Mouse (Mus musculus) forebrain, embryonic 16.5 days (tissue): ENCODE data around the gene Zcwpw1. TPM values are rescaled to one million over a fixed set of nuclear protein-coding genes. Genes with fewer than 3 reads are reported as not detected.

Experiments
- ATAC-seq: fragments of 200-750 bp; cut with Nextera tagmentation; 2 replicates; pipeline ENCODE4 v1.8.0; 2017; ENCODE audit warnings: mild to moderate bottlenecking, moderate library complexity
- H3K27ac ChIP-seq: fragments of 300-500 bp; sonication (generic); 2 replicates; pipeline ENCODE4 v1.5.1; 2014; ENCODE audit warnings: low read length, control low read depth
- H3K27me3 ChIP-seq: fragments of 300-500 bp; sonication (generic); replicated peaks from 2 replicates; pipeline ENCODE4 v1.6.1; 2014; ENCODE audit warnings: low read length; ENCODE audit not compliant: control insufficient read depth, insufficient read depth
- H3K36me3 ChIP-seq: fragments of 300-500 bp; sonication (generic); 2 replicates; pipeline ENCODE4 v1.6.1; 2014; ENCODE audit not compliant: control insufficient read depth, insufficient read depth
- H3K4me1 ChIP-seq: fragments of 300-500 bp; sonication (generic); replicated peaks from 2 replicates; pipeline ENCODE4 v1.6.1; 2014; ENCODE audit warnings: low read length; ENCODE audit not compliant: control insufficient read depth, insufficient read depth
- H3K4me2 ChIP-seq: fragments of 300-500 bp; sonication (generic); 2 replicates; pipeline ENCODE4 v1.6.1; 2014; ENCODE audit warnings: mild to moderate bottlenecking, low read length, control low read depth
- H3K4me3 ChIP-seq: fragments of 300-500 bp; sonication (generic); replicated peaks from 2 replicates; pipeline ENCODE4 v1.5.1; 2014; ENCODE audit warnings: mild to moderate bottlenecking, low read length, control low read depth
- H3K9ac ChIP-seq: fragments of 300-500 bp; sonication (generic); replicated peaks from 2 replicates; pipeline ENCODE4 v1.6.1; 2014; ENCODE audit warnings: low read depth, low read length, control low read depth
- H3K9me3 ChIP-seq: fragments of 300-500 bp; sonication (generic); 2 replicates; pipeline ENCODE4 v1.6.1; 2016; ENCODE audit warnings: low read length; ENCODE audit not compliant: control insufficient read depth
- WGBS: fragments of 180-500 bp; shearing (Covaris S2); extraction: QIAGEN DNeasy Blood & Tissue Kit; methylation state at CpG from one replicate; pipeline ENCODE4 v1.1.7; 2014; 5-methylcytosine and 5-hydroxymethylcytosine counted together
- polyA plus RNA-seq: library from polyadenylated mRNA; unstranded; fragments of >200 nt; fragmentation: Nextera tagmentation; extraction: Ambion mirVana; gene quantifications from 2 replicates; pipeline ENCODE4 v1.2.1, GENCODE M21; 2015

Gene Zcwpw1
- polyA plus RNA-seq, 1 experiment from 2014 or later, result 11.2 TPM

DNA sequence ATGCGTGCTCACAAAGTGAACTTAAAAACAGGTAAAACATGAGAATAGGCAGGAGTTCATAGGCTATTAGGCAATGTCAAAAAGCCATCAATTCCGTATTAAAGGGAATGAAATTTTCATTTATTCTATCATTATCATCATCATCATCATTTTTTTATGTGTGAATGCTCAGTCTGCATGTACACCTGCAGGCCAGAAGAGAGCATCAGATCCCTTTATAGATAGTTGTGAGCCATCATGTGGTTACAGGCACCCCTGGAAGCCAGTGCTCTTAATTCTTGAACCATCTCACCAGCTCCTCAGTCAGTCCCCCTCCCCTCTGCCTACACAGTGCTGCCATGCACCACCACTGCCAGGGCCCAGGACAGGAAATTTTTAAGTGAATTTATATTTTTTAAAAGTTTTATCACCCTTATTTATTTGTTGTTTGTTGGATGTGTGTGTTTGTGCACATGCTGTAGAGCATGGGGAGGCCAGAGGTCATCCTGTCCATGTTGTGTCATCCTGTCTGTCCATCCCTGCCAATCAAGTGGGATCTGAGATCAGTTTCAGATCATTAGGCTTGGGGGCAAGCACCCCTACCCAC, 1.4 kb downstream of the Zcwpw1 start:
- no peak overlapping the region for H3K4me2 ChIP-seq
- no peaks in the 10 kb centered on the region for H3K9me3 ChIP-seq
- H3K27me3 ChIP-seq, result peaks cover 6% of the 10 kb centered on the region; the same call in 1 of the 2 replicates
- no peaks in the 10 kb centered on the region for H3K36me3 ChIP-seq
- H3K4me3 ChIP-seq, result no peak overlapping the region
- ATAC-seq, result no peak
- no peak overlapping the region for H3K9ac ChIP-seq
- 96% methylated on average over 2 of the region's 2 CpGs for WGBS
- H3K27ac ChIP-seq, result no peak overlapping the region
- H3K4me1 ChIP-seq, result peaks cover 18% of the 10 kb centered on the region

DNA sequence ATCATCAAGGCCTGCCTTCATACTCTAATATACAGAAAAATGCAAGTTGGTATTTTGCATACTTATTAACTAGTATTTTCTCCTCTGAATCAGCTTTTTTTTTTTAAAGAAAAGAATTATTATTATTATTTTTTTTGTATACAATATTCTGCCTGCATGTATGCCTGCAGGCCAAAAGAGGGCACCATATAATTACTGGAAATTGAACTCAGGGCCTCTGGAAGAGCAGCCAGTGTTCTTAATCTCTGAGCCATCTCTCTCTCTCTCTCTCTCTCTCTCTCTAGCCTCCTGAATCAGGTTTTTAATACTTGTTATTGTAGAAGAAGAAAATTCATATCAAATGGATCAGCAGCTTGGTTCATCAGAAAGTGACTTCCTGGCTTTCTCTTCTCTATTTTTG, 4.0 kb downstream of the Zcwpw1 start:
- Histone ChIP-seq H3K27ac (no peak overlapping the region), H3K4me2 (no peak overlapping the region), H3K4me3 (no peak overlapping the region), H3K27me3 (peaks cover 6% of the 10 kb centered on the region; the same call in 1 of the 2 replicates), H3K36me3 (no peaks in the 10 kb centered on the region), H3K9ac (no peak overlapping the region), H3K4me1 (peaks cover 6% of the 10 kb centered on the region), H3K9me3 (no peaks in the 10 kb centered on the region)
- ATAC-seq, result no peak

DNA sequence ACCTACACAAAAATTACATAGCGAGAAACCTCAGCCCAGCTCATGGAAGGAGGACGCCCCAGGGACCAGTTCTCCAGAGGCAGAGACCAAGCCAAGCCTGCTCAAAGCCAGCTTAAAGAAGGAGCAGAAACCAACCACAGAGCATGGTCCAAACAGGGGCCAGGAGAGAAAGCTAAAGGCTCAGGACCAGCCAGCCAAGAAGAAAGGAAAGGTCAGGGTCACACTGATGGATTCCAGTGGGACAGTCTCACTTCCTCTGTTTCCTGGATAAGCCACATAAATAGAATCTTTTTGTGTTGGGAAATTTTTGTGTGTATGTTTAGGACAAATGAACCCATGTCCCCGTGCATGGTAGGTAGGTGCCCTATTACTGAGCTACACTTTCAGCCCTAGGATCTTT, 9.0 kb downstream of the Zcwpw1 start:
- Histone ChIP-seq H3K9ac (no peak overlapping the region), H3K36me3 (no peaks in the 10 kb centered on the region), H3K4me1 (no peaks in the 10 kb centered on the region), H3K4me2 (no peak overlapping the region), H3K27me3 (no peaks in the 10 kb centered on the region), H3K9me3 (no peaks in the 10 kb centered on the region), H3K4me3 (no peak overlapping the region), H3K27ac (no peak overlapping the region)
- 86% methylated on average over 3 of the region's 3 CpGs for WGBS
- no peak for ATAC-seq

DNA sequence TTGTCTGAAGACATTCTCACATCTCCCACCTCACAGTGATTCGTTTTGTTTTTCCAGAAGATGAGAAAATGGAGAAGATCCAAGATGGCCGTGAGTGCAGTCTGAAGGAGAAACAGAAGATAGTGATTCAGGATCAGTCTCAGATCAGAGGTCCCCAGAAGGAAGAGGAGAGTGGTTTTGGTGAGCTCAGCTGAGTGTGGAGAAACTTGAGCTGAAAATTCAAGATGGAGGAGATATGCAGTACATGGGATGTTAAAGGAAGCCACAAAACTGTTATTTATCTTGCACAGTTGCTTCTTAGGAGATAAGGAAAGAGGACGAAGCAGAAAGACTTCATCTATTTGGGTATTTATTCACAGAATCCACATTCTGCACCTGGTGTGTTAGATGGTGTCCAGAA, 13.3 kb downstream of the Zcwpw1 start:
- Histone ChIP-seq H3K4me2 (no peak overlapping the region), H3K9me3 (no peaks in the 10 kb centered on the region), H3K36me3 (no peaks in the 10 kb centered on the region), H3K4me1 (no peaks in the 10 kb centered on the region), H3K27me3 (no peaks in the 10 kb centered on the region), H3K27ac (no peak overlapping the region), H3K4me3 (no peak overlapping the region), H3K9ac (no peak overlapping the region)
- 88% methylated on average over 3 of the region's 3 CpGs for WGBS
- ATAC-seq, result no peak

DNA sequence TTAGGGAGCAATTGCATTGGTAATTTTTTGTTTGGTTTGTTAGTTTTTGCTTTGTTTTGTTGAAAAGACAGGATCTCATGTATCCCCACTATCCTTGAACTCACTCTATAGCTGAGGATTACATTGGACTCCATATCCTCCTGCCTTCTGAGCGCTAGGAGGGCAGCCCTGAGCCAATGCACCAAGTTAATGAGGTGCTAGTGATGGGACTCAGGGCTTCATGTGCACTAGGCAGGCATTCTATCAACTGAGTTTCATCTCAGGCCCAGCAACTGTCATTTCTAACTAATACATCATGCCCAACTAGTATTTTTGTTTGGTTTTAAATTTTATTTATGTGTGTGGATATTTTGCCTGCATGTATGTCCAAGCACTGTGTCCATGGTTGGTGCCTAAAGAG, 18.6 kb downstream of the Zcwpw1 start:
- Histone ChIP-seq H3K9ac (no peak overlapping the region), H3K4me2 (no peak overlapping the region), H3K36me3 (no peaks in the 10 kb centered on the region), H3K27ac (no peak overlapping the region), H3K27me3 (no peaks in the 10 kb centered on the region), H3K4me3 (no peak overlapping the region), H3K9me3 (no peaks in the 10 kb centered on the region), H3K4me1 (no peaks in the 10 kb centered on the region)
- 86% methylated on average over 1 of the region's 1 CpGs for WGBS
- no peak for ATAC-seq

DNA sequence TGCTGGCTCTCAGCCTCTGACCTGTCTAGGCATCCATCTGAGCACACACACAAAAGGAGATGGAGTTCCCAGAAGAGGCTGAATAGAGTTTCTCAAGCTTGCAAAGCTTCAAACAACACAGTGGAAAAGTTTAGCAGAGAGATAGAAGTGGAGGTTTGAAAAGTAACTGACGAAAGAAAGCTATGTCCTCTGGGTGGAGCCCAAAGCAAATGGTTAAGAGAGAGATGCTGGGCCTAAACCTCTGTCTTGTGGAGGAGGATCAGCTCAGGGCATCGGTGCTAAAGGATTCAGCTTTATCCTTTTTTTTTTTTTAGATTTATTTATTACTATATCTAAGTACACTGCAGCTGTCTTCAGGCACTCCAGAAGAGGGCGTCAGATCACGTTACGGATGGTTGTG, 20.7 kb downstream of the Zcwpw1 start:
- H3K27me3 ChIP-seq, result no peaks in the 10 kb centered on the region
- no peak overlapping the region for H3K27ac ChIP-seq
- WGBS, result 94% methylated on average over 5 of the region's 5 CpGs
- H3K36me3 ChIP-seq, result no peaks in the 10 kb centered on the region
- H3K9me3 ChIP-seq, result no peaks in the 10 kb centered on the region
- ATAC-seq, result no peak
- H3K4me1 ChIP-seq, result no peaks in the 10 kb centered on the region
- H3K4me3 ChIP-seq, result no peak overlapping the region
- H3K4me2 ChIP-seq, result no peak overlapping the region
- H3K9ac ChIP-seq, result no peak overlapping the region

DNA sequence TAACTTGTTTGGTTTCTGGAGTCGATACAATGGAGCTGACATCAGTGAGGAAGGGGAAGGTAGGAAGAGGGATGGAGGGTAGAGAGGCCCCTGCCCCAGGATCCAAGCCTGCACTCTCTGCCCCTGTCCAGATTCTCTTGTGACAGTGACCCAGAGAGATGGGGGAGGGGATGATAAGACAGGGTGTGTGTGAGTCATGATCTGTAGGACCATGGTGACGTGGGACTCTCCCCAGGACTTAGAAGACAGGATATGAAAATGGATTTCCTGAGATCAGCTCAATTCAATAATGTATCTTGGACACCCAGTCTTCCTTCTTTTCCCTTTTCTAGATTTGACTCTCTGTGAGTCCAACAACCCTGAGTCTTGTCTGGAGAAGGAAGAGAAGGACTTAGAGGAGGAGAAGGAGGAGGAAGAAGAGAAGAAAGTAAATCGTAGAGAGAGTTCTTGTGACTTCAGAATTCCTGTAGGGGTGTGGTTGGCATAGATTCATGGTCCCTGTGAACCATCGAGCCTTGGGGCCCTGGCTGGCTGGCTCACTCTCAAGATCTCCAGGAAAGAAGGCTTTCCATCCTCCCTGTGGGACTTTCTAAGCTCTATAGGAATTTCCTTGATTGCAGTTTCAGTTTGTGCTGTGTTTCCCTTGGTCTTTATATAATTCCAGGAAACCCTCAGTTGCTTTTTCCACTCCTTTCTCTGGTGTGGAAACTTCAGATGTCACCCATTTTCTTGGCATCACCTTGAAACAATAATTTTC, 30.0 kb downstream of the Zcwpw1 start:
- H3K4me2 ChIP-seq, result no peak overlapping the region
- no peaks in the 10 kb centered on the region for H3K27me3 ChIP-seq
- WGBS, result 77% methylated on average over 4 of the region's 4 CpGs
- H3K9ac ChIP-seq, result no peak overlapping the region
- H3K4me1 ChIP-seq, result no peaks in the 10 kb centered on the region
- no peaks in the 10 kb centered on the region for H3K36me3 ChIP-seq
- no peaks in the 10 kb centered on the region for H3K9me3 ChIP-seq
- ATAC-seq, result no peak
- no peak overlapping the region for H3K4me3 ChIP-seq
- H3K27ac ChIP-seq, result no peak overlapping the region

DNA sequence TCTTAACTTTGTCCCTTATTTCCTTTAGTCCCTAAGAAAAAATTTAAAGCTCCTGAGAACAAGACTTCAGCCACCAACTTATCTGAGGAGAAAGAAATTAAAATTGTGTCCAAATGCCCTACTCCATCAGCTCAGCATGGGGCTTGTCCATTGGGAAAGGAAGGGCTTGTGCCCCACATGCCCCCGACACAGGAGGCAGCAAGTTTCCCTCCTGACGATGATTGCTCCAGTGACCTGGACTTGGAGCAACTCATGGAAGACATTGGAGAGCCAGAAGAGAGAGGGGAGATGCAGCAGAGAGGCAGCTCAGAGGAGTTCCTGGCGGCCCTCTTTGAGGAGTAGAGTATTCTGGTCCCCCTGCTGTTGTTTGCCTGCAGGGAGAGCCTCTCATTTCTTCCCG, 34.5 kb downstream of the Zcwpw1 start:
- Histone ChIP-seq H3K4me1 (no peaks in the 10 kb centered on the region), H3K36me3 (no peaks in the 10 kb centered on the region), H3K27ac (no peak overlapping the region), H3K4me3 (no peak overlapping the region), H3K9ac (no peak overlapping the region), H3K27me3 (no peaks in the 10 kb centered on the region), H3K4me2 (no peak overlapping the region), H3K9me3 (no peaks in the 10 kb centered on the region)
- WGBS, result 53% methylated on average over 4 of the region's 4 CpGs
- no peak for ATAC-seq

DNA sequence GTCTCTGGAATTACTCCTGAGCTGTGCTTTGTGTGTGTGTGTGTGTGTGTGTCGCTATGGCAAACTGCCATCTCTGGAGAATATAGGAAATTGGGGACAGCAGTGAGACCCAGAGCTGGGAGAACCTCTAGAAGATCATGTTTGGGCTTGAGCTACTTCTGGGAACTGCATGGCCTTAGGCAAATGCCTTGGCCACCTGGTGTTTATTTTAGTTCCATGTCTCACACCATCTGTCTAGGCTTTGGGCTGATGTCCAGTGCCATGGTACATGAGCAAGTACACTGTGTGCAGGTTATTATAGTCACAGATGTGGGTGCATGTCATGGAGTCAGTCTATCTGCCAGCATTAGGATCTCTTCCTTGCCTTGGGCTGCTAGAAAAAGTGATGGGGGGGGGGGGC, 35.0 kb downstream of the Zcwpw1 start:
- 89% methylated on average over 1 of the region's 1 CpGs for WGBS
- H3K4me2 ChIP-seq, result no peak overlapping the region
- ATAC-seq, result no peak

More for the DNA sequence above, 35.0 kb downstream of the Zcwpw1 start:
- H3K9ac ChIP-seq, result no peak overlapping the region
- no peaks in the 10 kb centered on the region for H3K27me3 ChIP-seq
- no peak overlapping the region for H3K27ac ChIP-seq
- no peak overlapping the region for H3K4me3 ChIP-seq
- H3K36me3 ChIP-seq, result no peaks in the 10 kb centered on the region
- H3K4me1 ChIP-seq, result no peaks in the 10 kb centered on the region
- H3K9me3 ChIP-seq, result no peaks in the 10 kb centered on the region
